Mouse (Mus musculus) T-helper 17 cell (primary cell): ENCODE measurements around the gene Fam163a.

Source experiments
- in situ Hi-C, 2 experiments: fragments of 300-600 bp; cut with MboI, MseI; formaldehyde crosslinking; loops; 1 replicate in 1 of 2; 2 replicates in 1 of 2; pipeline ENCODE4 v1.15.1; 2025; ENCODE audit warnings: high pct_unique_total_duplicates in 2 of 2

The Fam163a gene

GRCm38 (mm10) chr1:156035269-156035929 lies 169.4 kb downstream of the Fam163a start, which contains the start of gene Tor1aip2:
Gene Tor1aip2 (plus strand): TSS chr1:156035403.
- in situ Hi-C loops, result no loop called here

GRCm38 (mm10) chr1:156034661-156035060 lies 170.2 kb downstream of the Fam163a start:
- in situ Hi-C loops, result no loop called here

DNA sequence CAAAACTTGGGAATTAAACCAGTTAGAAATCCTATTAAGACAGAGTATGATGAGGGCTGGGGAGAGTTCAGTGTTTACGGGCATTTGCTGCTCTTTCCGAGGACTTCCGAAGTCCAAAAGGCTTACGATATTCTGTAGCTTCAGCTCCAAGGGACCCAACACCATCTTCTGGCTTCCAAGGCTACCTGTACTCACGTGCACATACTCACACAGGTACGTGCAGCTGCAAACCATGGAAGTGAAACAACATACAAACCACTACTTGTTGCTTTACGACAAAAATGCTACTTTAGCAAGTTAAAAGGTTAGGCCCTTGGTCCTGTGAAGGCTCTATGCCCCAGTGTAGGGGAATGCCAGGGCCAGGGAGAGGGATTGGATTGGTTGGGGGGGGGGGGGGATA lies 170.9 kb downstream of the Fam163a start:
- in situ Hi-C loops, result no loop called here

- in situ Hi-C loops, result no loop called here
Measured at GRCm38 (mm10) chr1:156028340-156028975, 176.4 kb downstream of the Fam163a start.

DNA sequence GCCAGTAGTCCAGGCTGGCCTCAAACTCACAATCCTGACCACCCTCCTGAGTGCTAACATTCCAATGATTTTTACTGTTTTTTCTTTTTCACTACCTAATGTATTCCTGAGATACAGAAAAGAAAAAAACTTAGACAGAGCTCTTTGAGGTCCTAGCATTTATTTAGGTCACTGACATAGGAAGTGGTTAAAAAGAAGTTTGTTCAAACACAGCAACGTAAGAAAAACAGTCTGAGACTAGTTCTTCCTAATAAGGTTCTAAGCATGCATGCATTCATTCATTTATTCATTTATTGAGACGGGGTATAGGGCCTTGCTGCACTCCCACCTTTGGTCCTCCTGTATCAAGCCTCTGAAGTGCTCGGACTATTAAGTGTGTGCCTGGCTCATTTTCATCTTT lies 177.0 kb downstream of the Fam163a start:
- in situ Hi-C loops, result no loop called here
